Mouse (Mus musculus) hindbrain, embryonic 14.5 days (tissue): Measurements from ENCODE around the gene Nt5e. TPM values are rescaled to one million over a fixed set of nuclear protein-coding genes. Genes with fewer than 3 reads are reported as not detected.

Experiments
- ATAC-seq: fragments of 200-750 bp; cut with Nextera tagmentation; 2 replicates; pipeline ENCODE4 v1.8.0; 2017; ENCODE audit warnings: moderate number of reproducible peaks, mild to moderate bottlenecking, moderate TSS enrichment, moderate library complexity; ENCODE audit not compliant: low FRiP score
- DNase-seq: peaks from one replicate; pipeline ENCODE4 v3.0.0-alpha.2; 2015; ENCODE audit warnings: low spot score
- H3K27ac ChIP-seq: fragments of 300-500 bp; sonication (generic); 2 replicates; pipeline ENCODE4 v1.5.1; 2014; ENCODE audit warnings: mild to moderate bottlenecking, moderate library complexity
- H3K27me3 ChIP-seq: fragments of 300-500 bp; sonication (generic); 2 replicates; pipeline ENCODE4 v1.6.1; 2014; ENCODE audit warnings: mild to moderate bottlenecking, low read length, mixed read lengths; ENCODE audit not compliant: control insufficient read depth, insufficient read depth
- H3K36me3 ChIP-seq: fragments of 300-500 bp; sonication (generic); replicated peaks from 2 replicates; pipeline ENCODE4 v1.6.1; 2014; ENCODE audit not compliant: control insufficient read depth, insufficient read depth
- H3K4me1 ChIP-seq: fragments of 300-500 bp; sonication (generic); replicated peaks from 2 replicates; pipeline ENCODE4 v1.6.1; 2014; ENCODE audit warnings: antibody characterized with exemption, low read length, mixed read lengths; ENCODE audit not compliant: control insufficient read depth, insufficient read depth
- H3K4me2 ChIP-seq: fragments of 300-500 bp; sonication (generic); replicated peaks from 2 replicates; pipeline ENCODE4 v1.6.1; 2014; ENCODE audit warnings: mild to moderate bottlenecking, moderate library complexity
- H3K4me3 ChIP-seq: fragments of 300-500 bp; sonication (generic); replicated peaks from 2 replicates; pipeline ENCODE4 v1.5.1; 2014; ENCODE audit warnings: mild to moderate bottlenecking, low read length
- H3K9ac ChIP-seq: fragments of 300-500 bp; sonication (generic); 2 replicates; pipeline ENCODE4 v1.6.1; 2014
- H3K9me3 ChIP-seq: fragments of 300-500 bp; sonication (generic); 2 replicates; pipeline ENCODE4 v1.6.1; 2016; ENCODE audit warnings: low read length; ENCODE audit not compliant: control insufficient read depth
- WGBS: fragments of 180-500 bp; shearing (Covaris S2); extraction: QIAGEN DNeasy Blood & Tissue Kit; methylation state at CpG from one replicate; pipeline ENCODE4 v1.1.7; 2014; 5-methylcytosine and 5-hydroxymethylcytosine counted together
- polyA plus RNA-seq: library from polyadenylated mRNA; unstranded; fragments of >200 nt; fragmentation: Nextera tagmentation; extraction: Ambion mirVana; gene quantifications from 2 replicates; pipeline ENCODE4 v1.2.1, GENCODE M21; 2014

Gene Nt5e
- polyA plus RNA-seq, 1 experiment from 2014 or later, result 0.86 TPM

DNA sequence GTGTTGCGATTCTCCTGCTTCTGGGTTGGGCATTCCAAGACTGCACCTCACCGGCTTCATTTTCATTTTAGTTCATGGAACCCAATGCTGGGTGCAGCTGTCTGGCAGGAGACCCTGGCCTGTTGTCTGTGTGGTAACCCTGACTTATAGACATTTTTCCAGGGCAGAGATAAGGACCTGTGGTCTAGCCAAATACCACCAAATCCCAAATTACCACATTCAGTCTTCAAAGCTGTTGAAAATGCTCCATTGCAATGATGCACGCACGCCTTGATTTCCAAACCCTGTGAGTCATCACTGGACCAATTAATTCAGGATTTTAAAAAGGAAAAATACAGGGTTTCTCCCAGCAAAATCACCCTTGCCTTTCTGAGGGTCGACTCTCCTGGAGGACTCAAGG lies 41.5 kb downstream of the Nt5e start:
- no peak overlapping the region for H3K9ac ChIP-seq
- H3K9me3 ChIP-seq, result no peaks in the 10 kb centered on the region
- ATAC-seq (no peak), DNase-seq (no peak)
- no peak overlapping the region for H3K27ac ChIP-seq
- no peak overlapping the region for H3K4me2 ChIP-seq
- no peaks in the 10 kb centered on the region for H3K36me3 ChIP-seq
- 93% methylated on average over 5 of the region's 5 CpGs for WGBS
- H3K4me1 ChIP-seq, result no peaks in the 10 kb centered on the region
- H3K27me3 ChIP-seq, result no peaks in the 10 kb centered on the region
- H3K4me3 ChIP-seq, result no peak overlapping the region

DNA sequence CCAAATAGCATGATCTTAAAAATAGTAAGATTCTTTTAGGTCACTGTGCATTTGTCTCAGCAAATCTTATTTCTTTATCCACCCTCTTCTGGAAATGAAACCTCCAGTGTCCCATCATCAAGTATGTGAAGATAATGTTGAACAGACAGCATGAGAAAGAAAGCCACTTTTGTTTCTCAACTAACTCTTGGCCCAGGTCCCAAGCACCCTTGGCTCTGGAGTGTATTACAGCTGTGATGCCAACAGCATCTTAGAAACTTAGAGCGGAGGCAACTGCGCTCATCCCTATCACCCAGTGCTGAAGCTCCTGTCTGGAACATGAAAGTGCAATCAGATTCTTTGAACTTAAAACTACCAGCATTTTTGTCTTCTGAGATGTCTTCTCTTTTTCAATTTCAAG lies 42.7 kb downstream of the Nt5e start:
- Histone ChIP-seq H3K27ac (no peak overlapping the region), H3K9me3 (no peaks in the 10 kb centered on the region), H3K4me2 (no peak overlapping the region), H3K4me3 (no peak overlapping the region), H3K27me3 (no peaks in the 10 kb centered on the region), H3K4me1 (no peaks in the 10 kb centered on the region), H3K9ac (no peak overlapping the region), H3K36me3 (peaks cover 2% of the 10 kb centered on the region; the same call in 1 of the 2 replicates)
- no peak for DNase-seq
- no peak for ATAC-seq
- WGBS, result 85% methylated on average over 2 of the region's 2 CpGs

DNA sequence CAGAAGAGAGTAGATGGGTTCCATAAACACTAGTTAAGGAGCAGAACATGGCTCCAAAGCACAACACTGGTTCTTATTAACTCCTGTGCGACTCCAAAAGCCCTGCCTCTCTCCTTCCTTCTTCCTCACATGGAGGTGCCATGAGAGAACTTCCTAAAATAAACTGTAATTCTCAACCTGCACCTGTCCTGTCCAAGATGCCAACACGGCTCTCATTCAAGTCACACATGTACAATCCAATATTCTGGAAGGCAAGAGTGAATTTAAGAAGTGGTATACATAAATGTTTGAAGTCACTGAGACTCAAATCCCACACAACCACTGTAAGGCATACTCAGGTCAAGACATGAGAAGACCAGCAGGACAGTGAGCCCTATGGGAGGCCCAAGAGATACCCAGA lies 44.2 kb downstream of the Nt5e start:
- Histone ChIP-seq H3K36me3 (peaks cover 8% of the 10 kb centered on the region), H3K27ac (no peak overlapping the region), H3K9me3 (no peaks in the 10 kb centered on the region), H3K4me3 (no peak overlapping the region), H3K9ac (no peak overlapping the region), H3K4me2 (no peak overlapping the region), H3K4me1 (no peaks in the 10 kb centered on the region), H3K27me3 (no peaks in the 10 kb centered on the region)
- WGBS, result 93% methylated on average over 2 of the region's 2 CpGs
- DNase-seq, result no peak
- no peak for ATAC-seq

DNA sequence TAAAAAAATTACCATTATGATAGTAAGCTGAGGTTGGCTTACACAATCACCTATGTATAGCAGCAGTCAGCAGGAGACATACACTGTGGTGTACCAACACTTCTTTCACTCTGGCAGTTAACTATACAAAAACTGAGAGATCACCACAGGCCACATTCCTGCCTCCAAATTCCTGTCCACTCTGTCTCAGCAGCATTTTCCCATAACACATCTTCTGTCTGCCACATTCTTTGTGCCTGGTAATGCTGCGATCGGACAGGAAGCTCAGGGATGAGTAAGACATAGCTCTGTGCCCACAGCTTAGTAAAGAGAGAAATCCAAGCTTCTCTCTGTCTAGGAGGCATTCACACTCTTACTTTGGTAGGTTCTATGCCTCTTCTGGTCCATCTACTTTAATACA lies 46.0 kb downstream of the Nt5e start:
- ATAC-seq, result no peak
- Histone ChIP-seq H3K36me3 (peaks cover 15% of the 10 kb centered on the region), H3K27me3 (no peaks in the 10 kb centered on the region), H3K9me3 (no peaks in the 10 kb centered on the region), H3K4me2 (no peak overlapping the region), H3K4me3 (no peak overlapping the region), H3K4me1 (no peaks in the 10 kb centered on the region), H3K27ac (no peak overlapping the region), H3K9ac (no peak overlapping the region)
- 87% methylated on average over 2 of the region's 2 CpGs for WGBS
- DNase-seq, result no peak

DNA sequence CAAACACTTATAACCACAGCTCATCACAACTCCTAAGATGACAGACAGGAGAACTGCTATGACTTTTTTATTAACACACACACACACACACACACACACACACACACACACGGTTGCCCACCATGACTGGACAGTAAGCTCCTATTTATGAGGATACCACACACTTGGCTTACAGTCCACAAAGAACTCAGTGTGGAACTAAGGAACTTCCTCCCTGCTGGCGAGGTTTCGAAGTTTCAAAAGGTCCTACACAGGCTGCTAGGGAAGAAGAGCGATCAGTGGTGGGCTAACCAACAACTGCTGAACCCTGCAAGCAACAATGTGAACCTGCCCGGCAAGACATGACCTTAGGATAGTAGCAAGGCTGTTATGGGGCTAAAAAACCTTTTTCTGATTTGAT lies 50.5 kb downstream of the Nt5e start:
- Histone ChIP-seq H3K9ac (no peak overlapping the region), H3K4me2 (no peak overlapping the region), H3K27ac (no peak overlapping the region), H3K36me3 (peaks cover 53% of the 10 kb centered on the region), H3K4me1 (no peaks in the 10 kb centered on the region), H3K27me3 (no peaks in the 10 kb centered on the region), H3K4me3 (no peak overlapping the region), H3K9me3 (no peaks in the 10 kb centered on the region)
- DNase-seq (no peak), ATAC-seq (no peak)
- WGBS, result 82% methylated on average over 5 of the region's 5 CpGs

DNA sequence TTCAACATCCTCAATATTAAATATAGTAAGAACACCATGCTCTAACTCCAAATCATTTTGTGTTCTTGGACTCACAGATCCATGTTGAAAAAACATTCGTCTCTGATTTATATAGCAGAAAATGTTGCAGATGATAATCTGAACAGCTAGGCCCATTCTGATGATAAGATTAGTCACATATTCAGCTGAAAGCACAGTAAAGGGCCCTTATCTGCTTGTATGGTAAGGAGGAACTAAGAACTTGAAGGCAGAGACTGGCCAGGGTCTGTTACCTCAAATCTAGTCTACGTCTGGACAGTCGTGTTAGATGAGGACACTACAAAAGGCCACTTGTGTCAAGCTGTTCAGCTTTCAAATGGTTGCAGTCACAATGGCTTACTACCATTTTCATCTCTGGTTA lies 52.1 kb downstream of the Nt5e start:
- Histone ChIP-seq H3K4me3 (no peak overlapping the region), H3K4me1 (no peaks in the 10 kb centered on the region), H3K9ac (no peak overlapping the region), H3K36me3 (peaks cover 66% of the 10 kb centered on the region), H3K27ac (no peak overlapping the region), H3K27me3 (no peaks in the 10 kb centered on the region), H3K4me2 (no peak overlapping the region), H3K9me3 (no peaks in the 10 kb centered on the region)
- ATAC-seq, result no peak
- no peak for DNase-seq
- WGBS, result 90% methylated on average over 3 of the region's 3 CpGs

DNA sequence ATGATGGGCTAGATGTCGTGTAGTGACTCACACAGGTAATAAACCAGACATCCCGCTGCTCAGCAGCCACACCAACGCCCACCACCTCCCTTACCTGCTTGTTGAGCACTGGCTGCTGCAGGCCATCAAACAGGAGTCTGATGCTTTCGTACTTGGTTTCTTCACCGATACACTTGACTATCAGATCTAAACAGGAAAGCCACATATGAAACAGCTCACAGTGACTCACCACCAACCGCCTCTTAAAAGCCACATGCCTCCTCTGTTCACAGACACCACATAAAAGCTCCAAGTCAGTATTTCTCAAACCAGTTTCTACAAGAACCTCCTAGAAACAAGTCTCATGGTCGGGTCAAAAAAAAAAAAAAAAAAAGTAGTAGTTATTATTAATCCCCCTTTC lies 53.1 kb downstream of the Nt5e start:
- Histone ChIP-seq H3K4me2 (no peak overlapping the region), H3K9me3 (no peaks in the 10 kb centered on the region), H3K36me3 (peaks cover 68% of the 10 kb centered on the region), H3K9ac (no peak overlapping the region), H3K4me3 (no peak overlapping the region), H3K27ac (no peak overlapping the region), H3K4me1 (no peaks in the 10 kb centered on the region), H3K27me3 (no peaks in the 10 kb centered on the region)
- ATAC-seq, result no peak
- 83% methylated on average over 7 of the region's 7 CpGs for WGBS
- DNase-seq, result no peak

DNA sequence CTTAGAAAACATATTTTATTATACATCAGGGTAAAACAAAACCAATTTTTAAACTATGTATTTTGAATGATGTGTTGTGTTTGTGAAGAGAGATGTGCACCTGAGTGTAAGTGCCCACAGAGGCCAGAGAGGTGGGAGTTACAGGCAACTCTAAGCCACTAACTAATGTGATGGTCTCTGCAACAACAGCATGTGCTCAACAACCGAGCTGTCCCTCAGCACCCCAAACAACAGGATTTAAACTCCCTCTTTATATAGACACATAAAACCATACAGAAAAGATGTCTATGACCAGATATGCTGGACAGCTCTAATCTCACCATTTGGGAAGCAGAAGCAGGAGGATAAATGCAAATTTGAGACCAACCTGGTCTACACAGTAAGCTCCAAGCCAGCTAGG lies 53.5 kb downstream of the Nt5e start:
- Histone ChIP-seq H3K4me2 (no peak overlapping the region), H3K27me3 (no peaks in the 10 kb centered on the region), H3K9me3 (no peaks in the 10 kb centered on the region), H3K4me1 (no peaks in the 10 kb centered on the region), H3K4me3 (no peak overlapping the region), H3K9ac (no peak overlapping the region), H3K36me3 (peaks cover 72% of the 10 kb centered on the region), H3K27ac (no peak overlapping the region)
- DNase-seq (no peak), ATAC-seq (no peak)
- 87% methylated on average over 1 of the region's 1 CpGs for WGBS

DNA sequence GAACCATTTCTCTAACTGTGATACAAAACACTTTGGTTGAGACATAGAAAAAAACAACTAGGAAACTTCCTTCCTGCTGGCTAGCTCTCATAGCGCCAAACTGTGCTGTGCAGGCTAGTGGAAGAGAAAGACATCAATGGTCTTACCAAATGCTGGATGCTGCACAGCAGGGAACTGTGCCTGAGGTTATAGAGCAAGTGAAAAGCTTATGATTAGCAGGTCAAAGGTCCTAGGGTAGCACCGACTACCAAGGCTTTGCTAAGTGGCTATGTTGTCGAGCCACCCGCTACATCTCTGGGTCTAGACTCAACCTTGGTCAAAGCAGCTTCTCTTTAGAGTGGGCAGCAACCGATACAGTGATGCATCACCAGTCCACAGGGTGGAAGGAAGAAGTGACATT lies 61.8 kb downstream of the Nt5e start:
- peaks cover 48% of the 10 kb centered on the region for H3K36me3 ChIP-seq
- ATAC-seq, result no peak
- H3K9me3 ChIP-seq, result no peaks in the 10 kb centered on the region
- WGBS, result 72% methylated on average over 5 of the region's 5 CpGs
- no peak overlapping the region for H3K4me3 ChIP-seq
- H3K9ac ChIP-seq, result no peak overlapping the region
- no peaks in the 10 kb centered on the region for H3K27me3 ChIP-seq
- no peak for DNase-seq
- H3K4me2 ChIP-seq, result no peak overlapping the region
- no peak overlapping the region for H3K27ac ChIP-seq
- no peaks in the 10 kb centered on the region for H3K4me1 ChIP-seq

DNA sequence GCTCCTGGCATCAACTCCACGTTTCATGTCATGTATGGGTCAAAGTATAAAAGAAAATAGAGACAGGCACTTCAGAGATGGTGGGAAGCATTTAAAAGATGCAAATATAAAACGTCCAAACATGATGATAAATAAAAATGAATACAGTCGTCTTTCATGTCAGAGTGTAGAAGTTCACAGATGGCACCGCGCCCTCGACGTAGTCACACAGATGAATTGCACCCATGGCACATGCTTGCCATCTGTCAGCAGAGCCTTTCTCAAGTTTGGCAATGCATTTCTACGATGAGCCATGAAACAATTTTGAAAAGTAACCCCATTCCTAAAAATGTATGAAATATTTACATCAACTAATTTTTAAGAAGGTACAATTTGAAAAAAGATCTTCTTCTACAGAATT lies 67.9 kb downstream of the Nt5e start:
- Histone ChIP-seq H3K4me2 (no peak overlapping the region), H3K9me3 (no peaks in the 10 kb centered on the region), H3K4me3 (no peak overlapping the region), H3K27ac (no peak overlapping the region), H3K4me1 (no peaks in the 10 kb centered on the region), H3K9ac (no peak overlapping the region), H3K27me3 (no peaks in the 10 kb centered on the region), H3K36me3 (peaks cover 40% of the 10 kb centered on the region)
- DNase-seq, result no peak
- 72% methylated on average over 8 of the region's 8 CpGs for WGBS
- no peak for ATAC-seq
